Mouse (Mus musculus) cerebellum, adult 2 months (tissue): Measurements from ENCODE around the gene Dzip1l.

Experiments used
- CTCF ChIP-seq: fragments of 200-500 bp; IDR thresholded peaks from 2 replicates; pipeline ENCODE4 v1.5.1; 2011; ENCODE audit warnings: low read depth, mild to moderate bottlenecking, control low read depth, low read length, moderate library complexity, borderline replicate concordance; ENCODE audit not compliant: insufficient read depth
- POLR2A ChIP-seq: fragments of 200-500 bp; IDR thresholded peaks from 2 replicates; pipeline ENCODE4 v1.6.1; 2011; ENCODE audit warnings: low read length, control low read depth, borderline replicate concordance; ENCODE audit not compliant: insufficient read depth

GRCm38 (mm10) chr9:99630528-99631125, 1.3 kb downstream of the Dzip1l start:
- TF ChIP-seq POLR2A, result no peak
- no peak for TF ChIP-seq CTCF
